Mouse (Mus musculus) heart, postnatal 0 days (tissue): ENCODE data around the gene Rusc2. TPM values are rescaled to one million over a fixed set of nuclear protein-coding genes. Genes with fewer than 3 reads are reported as not detected.
A peak's percentile ranks its signal among the peaks of the same experiment; 100 is the strongest.

Source experiments
- ATAC-seq: fragments of 200-750 bp; cut with Nextera tagmentation; 2 replicates; pipeline ENCODE4 v1.8.0; 2017; ENCODE audit warnings: low read depth, moderate number of reproducible peaks, moderate library complexity; ENCODE audit not compliant: insufficient read depth
- DNase-seq: peaks from one replicate; pipeline ENCODE4 v3.0.0-alpha.2; 2016; ENCODE audit warnings: low spot score
- H3K27ac ChIP-seq: fragments of 300-500 bp; sonication (generic); 2 replicates; pipeline ENCODE4 v1.5.1; 2014; ENCODE audit warnings: low read depth, mild to moderate bottlenecking
- H3K27me3 ChIP-seq: fragments of 300-500 bp; sonication (generic); 2 replicates; pipeline ENCODE4 v1.6.1; 2014; ENCODE audit warnings: low read length, mixed read lengths; ENCODE audit not compliant: control insufficient read depth, insufficient read depth
- H3K36me3 ChIP-seq: fragments of 300-500 bp; sonication (generic); replicated peaks from 2 replicates; pipeline ENCODE4 v1.6.1; 2014; ENCODE audit warnings: low read length, mixed read lengths; ENCODE audit not compliant: control insufficient read depth, insufficient read depth
- H3K4me1 ChIP-seq: fragments of 300-500 bp; sonication (generic); 2 replicates; pipeline ENCODE4 v1.6.1; 2014; ENCODE audit warnings: antibody characterized with exemption; ENCODE audit not compliant: control insufficient read depth, insufficient read depth
- H3K4me2 ChIP-seq: fragments of 300-500 bp; sonication (generic); 2 replicates; pipeline ENCODE4 v1.6.1; 2014; ENCODE audit warnings: low read depth, mild to moderate bottlenecking, low read length, moderate library complexity
- H3K4me3 ChIP-seq: fragments of 300-500 bp; sonication (generic); 2 replicates; pipeline ENCODE4 v1.5.1; 2014; ENCODE audit warnings: low read depth, low read length
- H3K9ac ChIP-seq: fragments of 300-500 bp; sonication (generic); replicated peaks from 2 replicates; pipeline ENCODE4 v1.6.1; 2014; ENCODE audit warnings: low read depth, low read length, mixed read lengths
- H3K9me3 ChIP-seq: fragments of 300-500 bp; sonication (generic); replicated peaks from 2 replicates; pipeline ENCODE4 v1.6.1; 2016; ENCODE audit warnings: low read length; ENCODE audit not compliant: control insufficient read depth
- CTCF ChIP-seq: IDR thresholded peaks from 2 replicates; pipeline ENCODE4 v1.5.1; 2016; ENCODE audit warnings: antibody characterized with exemption, control low read depth, low read depth
- EP300 ChIP-seq: IDR thresholded peaks from 2 replicates; pipeline ENCODE4 v1.6.1; 2016; ENCODE audit warnings: antibody characterized with exemption, low read depth
- WGBS: fragments of 180-500 bp; shearing (Covaris S2); extraction: QIAGEN DNeasy Blood & Tissue Kit; methylation state at CpG from one replicate; pipeline ENCODE4 v1.1.7; 2014; 5-methylcytosine and 5-hydroxymethylcytosine counted together
- polyA plus RNA-seq: library from polyadenylated mRNA; unstranded; fragments of >200 nt; fragmentation: Nextera tagmentation; extraction: Ambion mirVana; gene quantifications from 2 replicates; pipeline ENCODE4 v1.2.1, GENCODE M21; 2015
- total RNA-seq: library from RNA; depleted of rRNA; stranded (reverse); fragments of >200 nt; gene quantifications from 2 replicates; pipeline ENCODE4 v1.2.3, GENCODE M21; 2014; ENCODE audit warnings: low replicate concordance

Gene Rusc2
- total and polyA plus RNA-seq, 2 experiments from 2014 or later: 8.0 to 34.9 TPM

DNA sequence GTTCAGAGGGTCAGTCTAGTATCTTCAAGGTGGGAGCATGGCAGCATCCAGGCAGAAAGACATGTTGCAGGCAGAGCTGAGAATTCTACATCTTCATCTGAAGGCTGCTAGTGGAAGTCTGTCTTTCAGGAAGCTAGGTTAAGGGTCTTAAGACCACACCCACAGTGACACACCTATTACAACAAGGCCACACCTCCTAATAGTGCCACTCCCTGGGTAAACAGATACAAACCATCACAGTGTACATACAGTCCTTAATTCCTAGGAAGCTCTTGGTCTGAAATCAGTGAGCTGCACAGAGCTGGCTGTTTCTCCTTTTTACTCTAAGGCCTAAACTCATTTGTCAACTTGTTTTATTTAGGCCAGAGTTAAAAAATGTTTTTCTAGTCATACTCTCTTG lies 5.2 kb downstream of the Rusc2 start:
- DNase-seq (no peak), ATAC-seq (no peak)
- H3K36me3 ChIP-seq: 0 out of 2 replicates have a peak, but pooled peaks cover 3% of the 10 kb centered on the region
- no peak overlapping the region for H3K27ac ChIP-seq
- H3K4me3 ChIP-seq: no peak overlapping the region
- peaks cover 27% of the 10 kb centered on the region for H3K4me1 ChIP-seq
- H3K27me3 ChIP-seq: no peaks in the 10 kb centered on the region
- no peak overlapping the region for H3K9ac ChIP-seq
- H3K4me2 ChIP-seq: no peak overlapping the region
- no peaks in the 10 kb centered on the region for H3K9me3 ChIP-seq
- TF ChIP-seq EP300 (no peak), CTCF (no peak)

- Histone ChIP-seq H3K27ac (peak overlapping the region; percentile 65), H3K4me1 (peaks cover 30% of the 10 kb centered on the region), H3K4me3 (no peak overlapping the region), H3K9ac (no peak overlapping the region), H3K9me3 (no peaks in the 10 kb centered on the region), H3K27me3 (no peaks in the 10 kb centered on the region), H3K4me2 (no peak overlapping the region), H3K36me3 (0 out of 2 replicates have a peak, but pooled peaks cover 3% of the 10 kb centered on the region)
- TF ChIP-seq CTCF (no peak), EP300 (no peak)
- 57% methylated on average over 2 of the region's 2 CpGs for WGBS
- DNase-seq: no peak
- no peak for ATAC-seq
Observed at GRCm38 (mm10) chr4:43389390-43389789, 7.6 kb downstream of the Rusc2 start.

DNA sequence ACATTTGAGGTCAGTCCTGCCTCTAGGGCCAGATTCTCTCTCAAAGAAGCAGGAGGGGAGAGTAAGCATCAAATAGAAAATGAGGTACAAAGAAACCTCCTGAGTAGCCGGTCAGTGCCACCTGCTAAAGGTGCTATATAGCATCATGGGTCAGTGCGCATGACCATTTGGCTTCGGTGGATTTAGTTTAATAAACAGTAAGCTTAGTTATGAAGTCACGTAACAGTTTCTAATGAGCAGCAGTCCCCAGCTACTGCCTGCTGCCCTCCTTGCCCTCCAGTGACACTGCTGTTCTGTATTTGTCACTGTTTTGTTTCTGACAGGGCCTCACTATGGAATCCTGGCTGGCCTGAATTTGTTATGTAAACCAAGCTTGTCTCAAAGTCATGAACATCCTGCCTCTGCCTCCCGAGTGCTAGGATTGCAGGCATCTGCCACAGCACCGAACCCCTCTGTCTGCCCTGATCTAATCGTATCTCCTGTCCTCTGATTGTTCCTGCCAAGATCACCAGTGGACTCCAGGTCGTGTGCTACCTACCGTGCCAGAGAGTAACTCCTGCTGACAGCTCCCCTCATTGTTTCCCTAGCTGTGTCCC lies 8.2 kb downstream of the Rusc2 start:
- Histone ChIP-seq H3K36me3 (0 out of 2 replicates have a peak, but pooled peaks cover 3% of the 10 kb centered on the region), H3K9ac (no peak overlapping the region), H3K4me1 (peaks cover 32% of the 10 kb centered on the region), H3K9me3 (no peaks in the 10 kb centered on the region), H3K27ac (peak overlapping the region; percentile 65), H3K27me3 (no peaks in the 10 kb centered on the region), H3K4me2 (no peak overlapping the region), H3K4me3 (no peak overlapping the region)
- ATAC-seq: no peak
- DNase-seq: no peak
- 43% methylated on average over 9 of the region's 9 CpGs for WGBS
- TF ChIP-seq CTCF (no peak), EP300 (no peak)

DNA sequence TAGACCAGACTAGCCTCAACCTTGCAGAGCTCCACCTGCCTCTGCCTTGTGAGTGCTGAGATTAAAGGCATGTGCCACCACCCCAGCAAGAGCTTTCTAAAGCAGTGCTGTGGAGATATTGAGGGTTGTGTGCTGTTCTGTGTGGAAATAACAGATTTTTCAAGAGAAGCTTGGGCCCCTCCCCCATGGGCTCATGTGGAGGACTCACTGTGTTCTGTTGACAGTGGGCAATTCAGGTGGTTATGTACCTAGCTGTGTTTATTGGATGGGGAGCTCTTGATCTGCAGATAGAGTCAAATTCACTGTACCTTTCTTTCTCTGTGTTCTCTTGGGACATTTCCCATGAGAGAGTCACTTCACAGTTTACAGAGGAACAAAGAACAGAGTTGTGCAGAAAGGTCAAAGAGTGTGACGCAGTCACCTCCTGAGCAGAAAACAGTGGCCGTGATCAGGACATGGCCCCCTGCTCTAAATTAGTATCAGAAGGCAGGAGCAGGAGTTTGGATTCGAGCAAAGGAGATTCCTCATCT lies 9.8 kb downstream of the Rusc2 start:
- Histone ChIP-seq H3K36me3 (0 out of 2 replicates have a peak, but pooled peaks cover 3% of the 10 kb centered on the region), H3K4me2 (no peak overlapping the region), H3K9me3 (no peaks in the 10 kb centered on the region), H3K9ac (no peak overlapping the region), H3K27me3 (no peaks in the 10 kb centered on the region), H3K27ac (no peak overlapping the region), H3K4me3 (no peak overlapping the region), H3K4me1 (peaks cover 41% of the 10 kb centered on the region)
- WGBS: 70% methylated on average over 3 of the region's 3 CpGs
- ATAC-seq: no peak
- no peak for DNase-seq
- TF ChIP-seq CTCF (no peak), EP300 (no peak)

- WGBS: 7% methylated on average over 15 of the region's 15 CpGs
Observed at GRCm38 (mm10) chr4:43394345-43394891, 12.6 kb downstream of the Rusc2 start.

GRCm38 (mm10) chr4:43395147-43395546 lies 13.4 kb downstream of the Rusc2 start:
- no peaks in the 10 kb centered on the region for H3K9me3 ChIP-seq
- ATAC-seq (no peak), DNase-seq (no peak)
- H3K4me2 ChIP-seq: peak overlapping the region; percentile 20
- 63% methylated on average over 5 of the region's 5 CpGs for WGBS
- H3K4me3 ChIP-seq: no peak overlapping the region
- H3K27me3 ChIP-seq: no peaks in the 10 kb centered on the region
- TF ChIP-seq EP300 (no peak), CTCF (no peak)
- H3K4me1 ChIP-seq: peaks cover 51% of the 10 kb centered on the region
- no peaks in the 10 kb centered on the region for H3K36me3 ChIP-seq
- H3K9ac ChIP-seq: peak overlapping the region; percentile 17; the same call in 1 of the 2 replicates
- peak overlapping the region; percentile 92 for H3K27ac ChIP-seq

More at GRCm38 (mm10) chr4:43394345-43394891, 12.6 kb downstream of the Rusc2 start:
- peaks cover 51% of the 10 kb centered on the region for H3K4me1 ChIP-seq
- H3K4me3 ChIP-seq: no peak overlapping the region
- peak; percentile 82 for ATAC-seq
- TF ChIP-seq CTCF: no peak
- TF ChIP-seq EP300: peak; percentile 99
- H3K27me3 ChIP-seq: no peaks in the 10 kb centered on the region
- no peaks in the 10 kb centered on the region for H3K9me3 ChIP-seq
- H3K9ac ChIP-seq: peak overlapping the region; percentile 17; the same call in 1 of the 2 replicates
- DNase-seq: peak; percentile 98
- peak overlapping the region; percentile 92 for H3K27ac ChIP-seq
- peak overlapping the region; percentile 20 for H3K4me2 ChIP-seq
- H3K36me3 ChIP-seq: no peaks in the 10 kb centered on the region
